Mouse (Mus musculus) mesoderm, embryonic 11.5 days (tissue): ENCODE results near the gene Ranbp17.
"Not testable (repeated sequence)": the region's sequence is repeated elsewhere in the genome, so short reads cannot be mapped to it uniquely, and the experiment has no call there.

Experiments used
- DNase-seq: peaks from one replicate; pipeline ENCODE4 v3.0.0-alpha.2; 2012; ENCODE audit warnings: low read depth, low spot score

Gene Ranbp17

DNA sequence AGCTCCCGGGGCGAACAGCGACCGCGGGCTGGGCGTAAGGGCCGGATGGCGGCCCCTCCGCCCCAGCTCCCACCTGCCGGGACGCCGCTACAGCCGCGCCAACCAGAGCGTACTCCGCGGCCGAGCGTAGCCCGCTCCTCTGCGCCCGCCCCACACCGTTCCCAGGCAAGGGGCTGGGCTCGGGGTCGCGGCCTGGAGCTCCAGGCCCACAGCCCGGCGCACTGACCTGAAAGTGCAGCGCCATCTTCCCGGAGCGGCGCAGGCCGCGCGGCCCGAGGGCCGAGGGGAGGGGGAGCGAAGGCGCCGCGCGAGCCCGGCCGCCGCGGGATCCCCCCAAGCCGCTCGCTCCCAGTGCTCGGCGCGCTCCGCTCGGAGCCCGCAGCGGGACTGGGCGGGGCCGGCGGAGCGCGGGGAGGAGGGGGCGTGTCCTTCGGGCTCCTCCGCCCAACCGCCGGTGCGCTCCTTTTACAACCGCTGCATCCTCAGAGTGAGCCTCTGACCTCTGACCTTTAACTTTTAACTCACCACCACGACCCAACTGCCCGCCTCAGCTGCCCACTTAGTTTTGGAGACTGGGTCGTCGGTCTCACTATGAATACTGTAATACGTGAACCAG is at the start of gene Ranbp17:
Gene Ranbp17 (minus strand): TSS at position 371 of the 616 bp plus-strand sequence.
- DNase-seq, result peak; percentile 76

DNA sequence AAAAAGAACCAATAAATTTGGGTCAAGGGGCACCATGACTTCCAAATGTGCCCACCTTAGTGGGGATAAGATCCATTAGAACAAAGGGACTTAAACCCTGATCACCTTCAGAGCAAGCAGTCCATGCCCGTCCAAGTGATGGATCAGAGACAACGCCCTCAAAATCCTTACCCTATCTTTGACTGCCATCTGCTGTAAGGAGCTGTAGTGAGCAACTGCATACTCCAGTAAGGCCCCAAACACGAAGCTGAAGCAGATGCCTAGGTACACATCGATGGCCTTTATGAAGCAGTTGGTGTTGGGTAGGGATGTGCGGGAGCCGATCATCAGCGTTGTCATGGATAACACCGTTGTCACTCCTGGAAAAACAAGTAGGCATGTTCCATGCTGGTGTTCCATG is 40.6 kb upstream of the Ranbp17 start:
- DNase-seq, result no peak

DNA sequence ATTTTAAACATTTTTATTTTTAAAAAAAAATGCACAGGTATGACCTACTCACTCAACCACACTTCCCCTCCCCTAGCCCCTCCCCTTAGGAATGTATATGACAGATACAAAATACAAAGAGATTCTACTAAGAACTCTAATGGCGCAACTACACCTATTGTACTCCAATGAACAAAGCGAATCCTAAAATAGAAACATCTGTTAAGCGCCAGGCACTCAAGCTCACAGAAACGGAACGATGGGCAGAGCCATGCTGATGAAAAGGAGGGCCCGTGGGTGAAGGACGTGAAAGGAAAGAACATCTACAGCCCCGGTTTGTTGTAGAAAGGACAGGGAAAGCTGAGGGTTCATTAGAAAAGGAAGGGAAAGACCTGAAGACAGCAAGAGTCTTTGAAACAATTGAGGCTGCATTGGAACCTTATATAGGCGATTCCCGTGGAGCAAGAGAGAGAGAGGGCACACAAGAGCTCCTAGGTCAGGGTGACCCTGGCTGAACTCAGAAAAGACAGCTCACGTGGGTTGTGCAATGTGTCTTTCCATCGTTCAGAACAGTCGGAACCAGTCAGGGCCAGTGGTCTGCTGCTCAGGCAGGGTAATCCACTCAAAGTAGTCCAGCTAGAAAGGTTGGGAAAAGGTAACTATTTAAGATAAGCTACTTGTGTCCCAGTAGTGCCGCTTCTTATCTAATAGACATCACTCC is 37.5 kb upstream of the Ranbp17 start:
- DNase-seq, result no peak

DNA sequence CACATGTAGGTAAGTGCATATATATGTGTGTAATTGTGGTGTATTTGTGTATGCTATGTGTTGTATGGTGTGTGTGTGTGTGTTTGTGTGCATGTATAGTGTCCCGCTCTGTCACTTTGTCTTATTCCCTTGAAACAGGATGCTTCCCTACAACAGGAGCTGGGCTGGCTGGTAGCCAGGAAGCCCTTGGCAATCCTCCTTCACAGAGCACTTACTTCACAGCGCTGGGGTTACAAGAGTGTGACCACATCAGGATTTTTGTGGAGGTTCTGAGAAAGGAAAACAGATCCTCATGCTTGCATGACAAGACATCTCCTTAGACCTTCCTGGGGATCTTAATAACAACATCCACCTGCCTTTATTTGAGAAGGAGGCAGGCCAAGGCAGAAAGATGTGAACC is 33.8 kb upstream of the Ranbp17 start:
- no peak for DNase-seq

GRCm38 (mm10) chr11:33544945-33545344 is 31.4 kb upstream of the Ranbp17 start:
- no peak for DNase-seq

DNA sequence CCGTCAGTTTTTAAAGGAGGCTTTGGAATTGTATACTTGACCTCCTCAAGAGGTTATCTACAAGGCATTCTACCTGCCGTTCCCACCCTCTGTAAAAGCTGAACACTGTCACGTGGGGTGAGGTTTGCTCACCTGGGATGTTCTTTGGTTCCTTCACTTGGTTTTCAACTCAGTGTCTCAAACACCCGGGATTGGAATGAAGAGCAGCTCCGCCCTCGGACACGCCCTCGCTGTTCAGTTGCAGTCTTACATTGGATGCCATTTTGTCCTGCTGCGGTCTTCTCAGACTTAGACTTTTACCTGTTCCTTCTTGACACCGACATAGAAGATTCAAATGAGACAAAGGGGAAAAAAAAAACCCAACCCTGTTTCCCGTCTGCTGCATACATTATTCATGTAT is 30.6 kb upstream of the Ranbp17 start:
- no peak for DNase-seq

DNA sequence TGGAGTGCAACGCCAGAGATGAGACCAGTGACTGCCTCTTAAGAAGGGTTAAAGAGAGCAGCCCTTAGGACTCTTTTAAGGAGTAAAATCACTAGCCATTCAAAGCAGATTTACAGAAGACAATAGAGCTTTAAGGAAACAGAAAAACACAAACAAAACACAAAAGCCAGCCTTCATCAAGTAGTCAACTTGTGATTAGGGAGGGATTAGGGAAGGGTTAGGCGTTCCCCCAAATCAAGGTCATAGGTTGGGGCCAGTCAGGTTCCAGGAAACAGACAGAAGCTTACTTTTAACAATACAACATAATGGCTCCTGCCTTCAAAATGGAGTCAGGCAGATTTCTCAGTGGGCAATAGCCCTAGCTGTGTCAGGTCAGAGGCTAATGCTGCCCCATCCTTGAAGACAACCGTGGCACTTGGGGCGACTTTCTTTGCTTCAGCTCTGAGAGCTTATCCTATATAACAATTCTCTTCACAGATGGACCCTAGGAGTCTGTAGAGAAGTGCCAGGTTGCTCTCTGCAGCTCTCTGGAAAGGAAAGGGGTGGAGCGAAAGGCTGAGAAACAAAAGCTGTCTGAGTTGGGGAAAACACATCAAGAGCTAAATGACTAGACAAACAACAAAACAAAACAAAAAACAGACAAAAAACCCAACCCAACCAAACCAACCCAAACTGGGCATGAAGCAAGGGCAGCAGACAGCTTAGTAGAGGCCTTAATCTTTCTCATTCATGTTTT is 24.0 kb upstream of the Ranbp17 start:
- no peak for DNase-seq

DNA sequence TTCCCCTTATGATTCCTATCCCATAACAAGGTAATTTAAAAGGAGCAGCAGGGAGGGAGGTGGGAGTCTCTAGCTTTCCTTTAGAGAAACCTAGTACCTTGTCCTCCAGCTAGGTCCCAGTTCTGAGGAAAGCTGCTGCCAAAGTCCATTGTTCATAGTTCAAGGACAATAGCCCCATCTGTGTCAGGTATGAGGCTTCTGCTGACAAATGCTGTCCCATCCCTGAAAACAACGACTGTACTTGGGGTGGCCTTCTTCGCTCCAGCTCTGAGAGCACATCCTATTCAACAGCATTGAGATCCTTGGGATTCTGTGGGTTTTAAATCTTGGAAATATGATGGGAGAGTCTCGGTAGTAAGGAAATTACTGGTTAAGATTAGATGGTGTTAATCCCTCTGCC is 23.1 kb upstream of the Ranbp17 start:
- DNase-seq, result no peak

DNA sequence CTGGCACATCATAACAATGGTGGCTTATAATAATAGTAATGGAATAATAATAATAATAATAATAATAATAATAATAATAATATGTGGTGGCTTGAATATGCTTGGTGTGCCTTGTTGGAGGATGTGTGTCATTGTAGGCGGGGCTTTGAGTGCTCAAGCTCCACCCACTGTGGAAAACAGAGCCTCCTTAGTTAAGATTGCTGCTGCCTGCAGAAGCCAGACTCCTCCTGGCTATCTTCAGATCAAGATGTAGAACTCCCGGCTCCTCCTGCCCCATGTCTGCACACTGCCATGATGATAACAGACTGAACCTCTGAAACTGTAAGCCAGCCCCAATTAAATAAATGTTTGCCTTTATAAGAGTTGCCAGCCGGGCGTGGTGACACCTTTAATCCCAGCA is 21.0 kb upstream of the Ranbp17 start:
- DNase-seq, result no peak

DNA sequence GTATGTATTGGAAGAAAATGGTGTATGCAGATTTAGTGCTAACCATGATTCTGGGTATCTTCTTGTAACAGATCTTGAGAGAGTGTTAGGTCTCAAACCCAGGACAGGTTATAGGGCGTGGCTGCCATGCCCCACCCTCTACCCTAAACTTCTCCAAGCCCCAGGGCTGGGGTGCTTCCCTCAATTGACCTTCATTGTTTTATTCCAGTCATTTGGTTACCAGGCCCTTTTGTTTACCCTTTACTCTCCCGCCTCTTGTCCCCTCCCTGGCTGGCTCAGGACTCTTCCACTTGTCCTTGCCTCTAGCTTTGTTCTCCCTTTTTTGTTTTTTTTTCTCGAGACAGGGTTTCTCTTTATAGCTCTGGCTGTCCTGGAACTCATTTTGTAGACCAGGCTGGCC is 20.0 kb upstream of the Ranbp17 start:
- DNase-seq, result no peak

DNA sequence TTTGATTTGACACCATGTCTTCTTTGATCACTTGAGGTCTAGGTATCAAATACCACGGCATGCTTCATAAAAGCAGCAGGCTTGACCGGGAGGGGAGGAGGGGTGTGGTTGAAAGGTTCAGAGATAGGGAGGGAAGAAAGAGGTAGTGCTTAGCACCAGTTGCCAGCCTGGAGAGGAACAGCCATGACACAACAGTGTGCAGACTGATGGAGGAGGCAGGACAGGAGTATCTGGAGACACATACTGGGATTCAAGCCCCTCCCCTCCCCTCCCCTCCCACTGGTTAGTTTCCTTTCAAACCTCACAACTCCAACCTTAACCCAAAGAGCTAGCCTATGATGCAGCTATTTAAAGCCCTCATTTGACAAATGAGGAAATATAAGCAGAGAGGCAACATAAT is 16.0 kb upstream of the Ranbp17 start:
- no peak for DNase-seq

GRCm38 (mm10) chr11:33512854-33513375 is 631 bp downstream of the Ranbp17 start:
- DNase-seq, result peak; percentile 85

DNA sequence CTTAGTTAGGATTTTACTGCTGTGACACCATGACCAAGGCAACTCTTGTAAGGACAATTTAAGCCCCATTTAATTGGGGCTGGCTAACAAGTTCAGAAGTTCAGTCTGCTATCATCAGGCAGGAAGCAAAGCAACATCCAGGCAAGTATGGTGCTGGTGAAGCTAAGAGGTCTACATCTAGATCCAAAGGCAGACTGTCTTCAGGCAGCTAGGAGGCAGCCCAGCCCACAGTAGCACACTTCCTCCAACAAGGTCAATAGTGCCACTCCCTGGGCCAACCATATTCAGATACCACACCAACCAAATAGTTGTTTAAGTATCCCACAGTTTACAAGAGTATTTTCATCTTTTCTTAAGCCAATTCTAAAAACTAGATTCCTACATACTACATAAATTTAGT is 4.1 kb downstream of the Ranbp17 start:
- no peak for DNase-seq

DNA sequence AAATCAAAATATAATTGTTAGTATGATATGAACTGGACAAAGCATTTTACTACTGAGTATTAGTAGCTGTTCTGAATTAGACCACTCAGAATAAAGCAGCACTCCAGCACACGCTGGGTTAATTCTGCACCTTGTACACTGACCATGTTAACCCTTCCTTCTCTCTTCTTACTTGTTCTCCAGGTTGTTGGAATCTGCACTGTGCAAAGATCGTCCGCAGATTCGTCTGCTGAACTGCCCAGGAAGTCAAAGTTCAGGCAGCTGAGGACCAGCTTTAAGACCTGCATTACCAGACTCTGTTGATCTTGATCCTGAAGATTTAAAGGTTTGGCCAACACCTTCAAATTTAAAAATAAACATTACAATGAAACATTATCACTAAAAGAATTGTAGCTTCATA is 27.8 kb downstream of the Ranbp17 start:
- DNase-seq, result no peak

DNA sequence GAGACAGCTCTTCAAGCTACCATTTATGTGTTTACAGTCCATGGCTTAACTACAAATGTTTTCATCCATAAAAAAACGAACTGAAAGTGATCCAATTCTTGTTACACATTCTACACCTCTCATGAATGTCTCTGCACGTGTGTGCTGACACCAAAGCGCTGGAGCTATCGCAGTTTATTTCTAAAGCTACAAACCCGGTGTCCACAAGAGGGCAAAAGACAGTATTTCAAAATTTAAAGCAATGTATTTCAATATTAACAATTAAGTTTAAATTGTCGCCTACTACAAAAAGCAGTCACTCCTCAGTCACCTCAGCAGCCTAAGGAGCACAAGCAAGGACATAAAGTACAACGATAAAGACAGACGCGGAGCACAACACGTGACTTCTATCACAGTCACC is 33.1 kb downstream of the Ranbp17 start:
- no peak for DNase-seq

DNA sequence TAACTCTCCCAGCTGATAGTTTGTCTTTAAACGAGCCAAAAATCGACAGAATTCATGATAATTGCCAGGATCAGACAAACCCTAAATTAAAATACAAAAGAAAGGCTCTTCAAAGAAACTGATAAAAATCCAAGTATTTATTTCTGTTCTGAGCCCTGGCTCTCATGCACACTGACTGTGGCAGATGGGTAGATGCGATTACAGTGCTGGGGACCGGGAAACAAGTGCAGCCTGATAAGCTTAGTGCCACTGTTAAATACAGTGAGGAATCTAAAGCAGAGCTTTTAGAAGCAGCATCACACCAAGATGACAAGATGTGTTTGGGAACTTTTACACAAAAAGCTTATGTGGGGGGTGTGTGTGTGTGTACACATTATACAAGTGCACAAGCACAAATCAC is 34.3 kb downstream of the Ranbp17 start:
- no peak for DNase-seq

- DNase-seq, result no peak
Measured at GRCm38 (mm10) chr11:33476634-33477033, 36.9 kb downstream of the Ranbp17 start.

DNA sequence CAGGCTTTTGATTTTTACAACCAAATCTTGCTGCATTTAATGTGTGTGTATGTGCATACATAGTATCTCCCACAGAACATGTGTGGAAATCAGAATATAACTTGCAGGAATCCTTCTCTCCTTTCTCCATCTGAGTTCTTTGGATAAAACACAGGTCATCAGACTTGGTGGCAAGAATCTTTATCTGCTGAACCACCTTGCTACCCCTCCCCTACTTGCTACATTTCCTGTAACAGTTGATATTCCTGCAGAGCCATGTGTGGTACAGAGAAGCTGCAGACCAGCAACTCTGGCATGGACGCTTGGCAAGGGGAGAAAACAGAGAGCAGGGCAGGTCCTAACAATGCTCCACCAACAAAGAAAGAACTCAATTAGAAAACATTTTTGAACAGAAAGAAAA is 52.4 kb downstream of the Ranbp17 start:
- DNase-seq, result no peak

GRCm38 (mm10) chr11:33454069-33454468 is 59.5 kb downstream of the Ranbp17 start:
- no peak for DNase-seq

DNA sequence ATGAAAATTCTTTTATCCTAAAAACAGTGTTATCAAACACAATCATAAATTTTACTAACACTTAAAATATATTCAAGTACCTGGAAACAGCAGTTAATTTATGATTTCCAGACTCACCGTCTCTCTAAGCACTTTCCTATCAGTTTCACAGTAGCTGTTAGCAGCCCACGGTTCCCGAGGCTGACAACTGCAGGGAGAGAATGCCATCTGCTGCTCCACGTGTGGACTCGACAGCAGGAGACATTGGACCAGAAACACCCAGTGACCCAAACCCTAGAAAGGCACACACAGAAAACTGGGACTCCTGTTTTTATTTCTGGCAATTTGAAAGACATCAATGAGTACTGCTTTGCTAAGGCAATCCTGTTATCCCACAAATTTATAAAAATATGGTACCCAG is 79.7 kb downstream of the Ranbp17 start:
- no peak for DNase-seq

- DNase-seq, result not testable (repeated sequence)
Measured at GRCm38 (mm10) chr11:33428238-33428637, 85.3 kb downstream of the Ranbp17 start.

GRCm38 (mm10) chr11:33427789-33428188 is 85.8 kb downstream of the Ranbp17 start:
- DNase-seq, result not testable (repeated sequence)

- DNase-seq, result no peak
Measured at GRCm38 (mm10) chr11:33422226-33422625, 91.3 kb downstream of the Ranbp17 start.
